Mouse (Mus musculus): Measurements from ENCODE around the gene Filip1l.

GRCm38 (mm10) chr16:57509099-57509498 is 156.2 kb downstream of the Filip1l start:
- TF ChIP-seq CTCF (IDR thresholded peaks at IDR 0.05; ENCODE audit: borderline replicate concordance, control insufficient read depth, extremely low read depth, insufficient read depth, low read length, poor library complexity) = no peak
- no peak for TF ChIP-seq POLR2A (IDR thresholded peaks at IDR 0.05; ENCODE audit: control insufficient read depth, extremely low read depth, insufficient read depth, low read length, poor library complexity)
